Mouse (Mus musculus) midbrain, embryonic 14.5 days (tissue): ENCODE results near the gene Aldh8a1. TPM values are rescaled to one million over a fixed set of nuclear protein-coding genes. Genes with fewer than 3 reads are reported as not detected.

ENCODE experiments used
- polyA plus RNA-seq: library from polyadenylated mRNA; unstranded; fragments of >200 nt; fragmentation: Nextera tagmentation; extraction: Ambion mirVana; gene quantifications from 2 replicates; pipeline ENCODE4 v1.2.1, GENCODE M21; 2014

The Aldh8a1 gene
- polyA plus RNA-seq, 1 experiment from 2014 or later: not detected

Other genes with a start within 250 kb of the Aldh8a1 start
- 3.4 and 3.5 TPM in 2 replicates for gene Myb, start 216.3 kb upstream of the Aldh8a1 start, polyA plus RNA-seq
- 77.6 and 102 TPM in 2 replicates for gene Hbs1l, start 81.3 kb upstream of the Aldh8a1 start, polyA plus RNA-seq
- gene 1700020N01Rik, start 215.9 kb downstream of the Aldh8a1 start, polyA plus RNA-seq: not detected in 2 replicates